Mouse (Mus musculus): ENCODE results near the gene 9430015G10Rik. TPM values are rescaled to one million over a fixed set of nuclear protein-coding genes. Genes with fewer than 3 reads are reported as not detected.
"Not testable (repeated sequence)": the region's sequence is repeated elsewhere in the genome, so short reads cannot be mapped to it uniquely, and the experiment has no call there.

9430015G10Rik gene
- total RNA-seq, 2 experiments from 2014 or later, result 4.6 to 4.8 TPM

GRCm38 (mm10) chr4:156150887-156151286 is 41.1 kb downstream of the 9430015G10Rik start:
- DNase-seq; intact Hi-C loops (cut with DNase I): not testable (repeated sequence)

- intact Hi-C loops (cut with DNase I), result no loop called here
These were observed 45.0 kb downstream of the 9430015G10Rik start for GRCm38 (mm10) chr4:156154771-156155170.

GRCm38 (mm10) chr4:156166477-156166876 is 56.7 kb downstream of the 9430015G10Rik start:
- intact Hi-C loops (cut with DNase I), result no loop called here
- no peak for DNase-seq

More at GRCm38 (mm10) chr4:156154771-156155170, 45.0 kb downstream of the 9430015G10Rik start:
- DNase-seq, result no peak

- DNase-seq, result no peak
- intact Hi-C loops (cut with DNase I), result no loop called here
These were observed 58.8 kb downstream of the 9430015G10Rik start for GRCm38 (mm10) chr4:156168611-156169010.

DNA sequence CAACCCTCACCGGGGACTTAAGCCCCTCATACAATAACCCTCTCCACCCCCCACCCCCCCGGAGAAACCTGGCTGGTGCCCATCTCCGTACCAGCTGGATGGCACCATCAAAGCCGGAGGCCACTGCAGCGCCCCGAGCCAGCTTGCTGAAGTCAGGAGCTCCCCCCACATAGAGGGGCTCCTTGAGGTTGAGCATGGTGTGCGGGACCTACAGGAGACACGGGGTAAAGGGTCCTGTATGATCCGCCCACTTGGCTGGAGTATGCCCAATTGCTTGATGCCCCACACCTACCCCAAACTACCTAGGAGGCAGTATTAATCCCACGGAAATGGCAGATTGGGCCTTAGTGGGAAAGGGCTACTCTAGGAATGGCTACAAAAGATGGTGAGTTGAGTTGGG is 59.3 kb downstream of the 9430015G10Rik start:
- DNase-seq, result no peak
- intact Hi-C loops (cut with DNase I), result no loop called here

DNA sequence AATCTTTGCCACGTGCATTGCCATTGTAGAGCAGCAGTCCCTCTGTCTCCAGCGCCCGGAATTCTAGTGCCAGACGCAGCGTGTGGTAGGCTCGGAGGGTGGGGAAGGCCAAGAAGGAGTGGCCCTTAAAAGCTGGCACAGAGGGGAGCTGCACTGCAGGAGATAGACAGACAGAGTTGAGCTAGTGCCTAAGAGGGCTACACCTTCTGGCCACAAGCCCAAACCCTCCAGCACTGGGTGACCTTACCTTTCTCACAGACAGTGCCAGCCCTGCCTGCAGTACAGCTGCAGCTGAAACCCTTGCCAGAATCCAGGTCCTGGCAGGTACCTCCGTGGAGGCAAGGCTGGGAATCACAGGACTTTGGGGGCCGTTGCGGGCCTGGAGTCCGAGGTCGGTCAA is 62.0 kb downstream of the 9430015G10Rik start:
- intact Hi-C loops (cut with DNase I), result loop anchor here (5.0 kb wide), 1 partner anchor 45 kb away; no protein-coding TSS in a partner anchor
- peak; percentile 52 to 65 for DNase-seq

Other genes starting within 250 kb of the 9430015G10Rik start
- under 1 TPM; 0.26 to 0.32 TPM for gene Tas1r3, start 246.6 kb upstream of the 9430015G10Rik start, total RNA-seq (2021)
- gene Cptp, start 240.5 kb upstream of the 9430015G10Rik start, total RNA-seq (2021), result 10 to 100 TPM in 1 of 2 experiments, 1 to 10 TPM in 1; 9.9 to 10.6 TPM
- gene Ints11, start 240.4 kb upstream of the 9430015G10Rik start, total RNA-seq (2021), result 10 to 100 TPM; 16.9 to 19.5 TPM
- gene Pusl1, start 218.2 kb upstream of the 9430015G10Rik start, total RNA-seq (2021), result 10 to 100 TPM; 14.8 to 18.0 TPM
- gene Acap3, start 218.2 kb upstream of the 9430015G10Rik start, total RNA-seq (2021), result 10 to 100 TPM; 19.6 to 21.6 TPM
- gene Ube2j2, start 166.2 kb upstream of the 9430015G10Rik start, total RNA-seq (2021), result 10 to 100 TPM; 53.1 to 62.6 TPM
- gene C1qtnf12, start 147.7 kb upstream of the 9430015G10Rik start, total RNA-seq (2021), result 10 to 100 TPM; 14.0 to 17.9 TPM
- 1 to 10 TPM; 2.0 to 2.7 TPM for gene B3galt6, start 117.3 kb upstream of the 9430015G10Rik start, total RNA-seq (2021)
- gene Sdf4, start 117.1 kb upstream of the 9430015G10Rik start, total RNA-seq (2021), result 10 to 100 TPM; 83.2 to 84.6 TPM
- under 1 TPM; 0.50 to 0.80 TPM for gene Tnfrsf4, start 96.1 kb upstream of the 9430015G10Rik start, total RNA-seq (2021)
- gene Tnfrsf18, start 83.8 kb upstream of the 9430015G10Rik start, total RNA-seq (2021), result under 1 TPM in 1 of 2 experiments, not detected in 1; 0.56 TPM
- not detected for gene Ttll10, start 50.6 kb upstream of the 9430015G10Rik start, total RNA-seq (2021)
- gene Rnf223, start 20.5 kb downstream of the 9430015G10Rik start, total RNA-seq (2021), result under 1 TPM; 0.07 to 0.22 TPM
- gene Agrn, start 87.5 kb downstream of the 9430015G10Rik start, total RNA-seq (2021), result 10 to 100 TPM; 71.8 to 72.6 TPM
- gene Isg15, start 90.8 kb downstream of the 9430015G10Rik start, total RNA-seq (2021), result 1 to 10 TPM; 1.9 to 2.6 TPM
- gene AW011738, start 93.3 kb downstream of the 9430015G10Rik start, total RNA-seq (2021), result 1 to 10 TPM; 5.5 to 6.3 TPM
- 100 to 1,000 TPM; 178 to 193 TPM for gene Perm1, start 105.9 kb downstream of the 9430015G10Rik start, total RNA-seq (2021)
- 10 to 100 TPM in 1 of 2 experiments, 1 to 10 TPM in 1; 9.3 to 11.0 TPM for gene Plekhn1, start 124.9 kb downstream of the 9430015G10Rik start, total RNA-seq (2021)
- 10 to 100 TPM; 20.0 to 22.3 TPM for gene Noc2l, start 126.0 kb downstream of the 9430015G10Rik start, total RNA-seq (2021)
- under 1 TPM; 0.22 TPM for gene Samd11, start 145.7 kb downstream of the 9430015G10Rik start, total RNA-seq (2021)
- gene Vmn2r-ps159, start 221.1 kb downstream of the 9430015G10Rik start, total RNA-seq (2021), result not detected

All from heart, postnatal 14 days (tissue).